Mouse (Mus musculus) liver, postnatal 0 days (tissue): ENCODE measurements at regions not wholly inside any gene's neighbourhood (a gene's known extent, or its start where the extent isn't known, plus 50 kb on each side); places are given as distances from the start of the nearest gene placed in this dataset.

Experiments used
- ATAC-seq: fragments of 200-750 bp; cut with Nextera tagmentation; 2 replicates; pipeline ENCODE4 v1.8.0; 2017; ENCODE audit warnings: mild to moderate bottlenecking, moderate library complexity
- DNase-seq: peaks from one replicate; pipeline ENCODE4 v3.0.0-alpha.2; 2016
- H3K27ac ChIP-seq: fragments of 300-500 bp; sonication (generic); 2 replicates; pipeline ENCODE4 v1.5.1; 2014; ENCODE audit warnings: antibody characterized with exemption, moderate library complexity, mild to moderate bottlenecking, low read depth
- H3K27me3 ChIP-seq: fragments of 300-500 bp; sonication (generic); 2 replicates; pipeline ENCODE4 v1.6.1; 2014; ENCODE audit warnings: low read length, control low read depth, mixed read lengths; ENCODE audit not compliant: insufficient read depth
- H3K36me3 ChIP-seq: fragments of 300-500 bp; sonication (generic); replicated peaks from 2 replicates; pipeline ENCODE4 v1.6.1; 2014; ENCODE audit warnings: mild to moderate bottlenecking, control low read depth, low read length, moderate library complexity, mixed read lengths; ENCODE audit not compliant: insufficient read depth
- H3K4me1 ChIP-seq: fragments of 300-500 bp; sonication (generic); 2 replicates; pipeline ENCODE4 v1.6.1; 2014; ENCODE audit warnings: antibody characterized with exemption, mild to moderate bottlenecking, control low read depth; ENCODE audit not compliant: insufficient read depth
- H3K4me2 ChIP-seq: fragments of 300-500 bp; sonication (generic); 2 replicates; pipeline ENCODE4 v1.6.1; 2014; ENCODE audit warnings: low read depth, mild to moderate bottlenecking, low read length, moderate library complexity, mixed read lengths
- H3K4me3 ChIP-seq: fragments of 300-500 bp; sonication (generic); 2 replicates; pipeline ENCODE4 v1.5.1; 2014; ENCODE audit warnings: low read depth, low read length
- H3K9ac ChIP-seq: fragments of 300-500 bp; sonication (generic); replicated peaks from 2 replicates; pipeline ENCODE4 v1.6.1; 2014; ENCODE audit warnings: mild to moderate bottlenecking, moderate library complexity
- H3K9me3 ChIP-seq: fragments of 300-500 bp; sonication (generic); 2 replicates; pipeline ENCODE4 v1.6.1; 2016; ENCODE audit warnings: mild to moderate bottlenecking, control low read depth, low read length, mixed read lengths
- CTCF ChIP-seq: sonication (generic); IDR thresholded peaks from 2 replicates; pipeline ENCODE4 v1.5.1; 2016; ENCODE audit warnings: antibody characterized with exemption, low read depth
- EP300 ChIP-seq: IDR thresholded peaks from 2 replicates; pipeline ENCODE4 v1.6.1; 2016; ENCODE audit warnings: antibody characterized with exemption, low read depth, mild to moderate bottlenecking
- WGBS: fragments of 180-500 bp; shearing (Covaris S2); extraction: QIAGEN DNeasy Blood & Tissue Kit; methylation state at CpG from one replicate; pipeline ENCODE4 v1.1.7; 2014; ENCODE audit not compliant: insufficient replicate concordance; 5-methylcytosine and 5-hydroxymethylcytosine counted together

- Histone ChIP-seq H3K27ac (no peak overlapping the region), H3K9ac (no peak overlapping the region), H3K4me1 (no peaks in the 10 kb centered on the region), H3K36me3 (no peaks in the 10 kb centered on the region), H3K4me2 (no peak overlapping the region), H3K9me3 (no peaks in the 10 kb centered on the region), H3K27me3 (no peaks in the 10 kb centered on the region), H3K4me3 (no peak overlapping the region)
- DNase-seq (no peak), ATAC-seq (no peak)
- 78% methylated on average over 7 of the region's 7 CpGs for WGBS
- no peak for TF ChIP-seq CTCF
- no peak for TF ChIP-seq EP300
These were observed 454.3 kb upstream of the Slit2 start for GRCm38 (mm10) chr5:47528671-47529070.

DNA sequence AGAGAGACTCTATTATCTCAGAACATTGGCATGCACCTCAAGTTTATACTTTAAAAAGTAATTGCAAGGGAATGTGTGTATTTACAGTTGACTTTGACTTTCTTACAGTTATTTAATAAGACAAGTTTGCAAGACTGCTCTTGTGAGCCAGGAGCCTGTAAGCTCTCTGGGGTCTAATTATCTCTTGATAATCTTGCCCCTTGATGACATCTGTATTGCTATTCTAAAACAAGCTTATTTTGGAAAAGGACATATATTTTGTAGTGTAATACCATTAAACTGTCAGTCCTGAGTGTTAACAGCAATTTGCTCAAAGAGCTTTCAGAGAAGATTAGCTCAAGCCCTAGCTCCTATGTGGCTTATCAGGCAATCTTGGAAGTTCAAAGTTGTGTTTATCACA lies 445.4 kb upstream of the Slit2 start:
- no peaks in the 10 kb centered on the region for H3K36me3 ChIP-seq
- H3K9ac ChIP-seq, result no peak overlapping the region
- no peak overlapping the region for H3K4me2 ChIP-seq
- no peaks in the 10 kb centered on the region for H3K9me3 ChIP-seq
- ATAC-seq, result no peak
- no peaks in the 10 kb centered on the region for H3K27me3 ChIP-seq
- no peak for TF ChIP-seq EP300
- TF ChIP-seq CTCF, result no peak
- no peak overlapping the region for H3K27ac ChIP-seq
- no peaks in the 10 kb centered on the region for H3K4me1 ChIP-seq
- H3K4me3 ChIP-seq, result no peak overlapping the region
- no peak for DNase-seq

GRCm38 (mm10) chr5:47542248-47542647 lies 440.7 kb upstream of the Slit2 start:
- Histone ChIP-seq H3K4me1 (no peaks in the 10 kb centered on the region), H3K36me3 (no peaks in the 10 kb centered on the region), H3K4me2 (no peak overlapping the region), H3K4me3 (no peak overlapping the region), H3K9ac (no peak overlapping the region), H3K9me3 (no peaks in the 10 kb centered on the region), H3K27me3 (no peaks in the 10 kb centered on the region), H3K27ac (no peak overlapping the region)
- DNase-seq, result no peak
- 58% methylated on average over 1 of the region's 1 CpGs for WGBS
- ATAC-seq, result no peak
- TF ChIP-seq CTCF, result no peak
- TF ChIP-seq EP300, result no peak

DNA sequence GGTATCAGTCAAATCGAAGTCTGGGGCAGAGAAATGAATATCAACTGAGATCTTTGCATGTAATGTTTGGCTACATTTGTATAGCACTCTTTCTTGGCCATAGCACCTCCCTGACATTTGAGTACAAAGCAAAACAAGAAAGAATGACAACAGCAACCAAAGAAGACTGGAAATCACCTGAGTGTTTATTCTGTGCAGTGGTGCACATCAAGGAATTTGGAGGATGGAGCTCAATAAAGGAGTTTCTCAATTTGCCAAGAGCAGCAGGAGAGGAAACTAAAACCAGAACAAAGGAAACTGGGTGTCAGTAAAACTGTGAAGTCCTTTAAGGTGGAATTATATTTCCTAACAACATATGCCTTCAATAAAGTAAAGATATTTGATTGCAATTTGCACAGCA lies 426.2 kb upstream of the Slit2 start:
- Histone ChIP-seq H3K27ac (no peak overlapping the region), H3K4me3 (no peak overlapping the region), H3K9ac (no peak overlapping the region), H3K9me3 (no peaks in the 10 kb centered on the region), H3K4me1 (no peaks in the 10 kb centered on the region), H3K36me3 (no peaks in the 10 kb centered on the region), H3K27me3 (no peaks in the 10 kb centered on the region), H3K4me2 (no peak overlapping the region)
- ATAC-seq (no peak), DNase-seq (no peak)
- WGBS, result 65% methylated on average over 1 of the region's 1 CpGs
- TF ChIP-seq CTCF (no peak), EP300 (no peak)

DNA sequence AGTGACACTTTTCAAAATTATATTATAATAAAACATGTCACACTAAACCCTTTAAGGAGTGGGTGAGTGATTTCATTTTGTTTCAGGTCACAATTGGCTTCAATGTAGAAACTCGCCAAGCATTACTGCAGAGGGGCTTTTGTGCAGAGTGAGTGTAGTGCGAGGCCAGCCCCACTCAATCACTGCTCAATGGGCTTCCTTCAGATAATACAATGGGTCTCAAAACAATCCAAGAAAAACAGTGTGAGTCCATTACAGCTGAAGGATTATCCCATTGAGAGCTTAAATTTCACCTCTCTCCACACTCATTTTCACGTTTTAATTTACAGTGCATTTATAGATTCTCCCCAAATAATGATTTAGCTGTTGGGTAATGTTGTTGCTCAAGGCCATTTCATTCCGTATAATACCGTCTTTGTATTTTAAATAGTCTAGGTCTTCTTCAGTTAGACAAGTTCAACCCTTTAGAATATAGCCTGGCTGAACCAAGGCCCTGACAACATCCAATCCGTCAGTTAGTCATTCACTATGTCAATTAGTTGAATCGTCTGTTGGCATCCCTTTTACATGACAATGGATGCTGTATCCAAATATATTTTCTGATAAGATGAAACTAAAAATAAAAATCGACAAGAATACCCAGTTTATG lies 425.7 kb upstream of the Slit2 start:
- Histone ChIP-seq H3K36me3 (no peaks in the 10 kb centered on the region), H3K27me3 (no peaks in the 10 kb centered on the region), H3K27ac (no peak overlapping the region), H3K9ac (no peak overlapping the region), H3K4me2 (no peak overlapping the region), H3K9me3 (no peaks in the 10 kb centered on the region), H3K4me1 (no peaks in the 10 kb centered on the region), H3K4me3 (no peak overlapping the region)
- TF ChIP-seq EP300 (no peak), CTCF (no peak)
- ATAC-seq (no peak), DNase-seq (no peak)
- 74% methylated on average over 8 of the region's 8 CpGs for WGBS
